Mouse (Mus musculus): ENCODE data around the gene Bicra. TPM values are rescaled to one million over a fixed set of nuclear protein-coding genes. Genes with fewer than 3 reads are reported as not detected.

Bicra gene
- polyA plus RNA-seq (2015; fragmentation: Nextera tagmentation; extraction: Ambion mirVana) = 3.9 and 5.4 TPM in 2 replicates

GRCm38 (mm10) chr7:16047338-16048146, at the start of gene Bicra:
Gene Bicra, minus strand, starts transcription at chr7:16047921.

GRCm38 (mm10) chr7:16061219-16062098, 13.7 kb upstream of the Bicra start, which contains the start of gene Zfp541:
Gene Zfp541, plus strand, starts transcription at chr7:16061814.

GRCm38 (mm10) chr7:15967312-15967711, 80.4 kb downstream of the Bicra start, which contains the start of gene Ehd2:
Gene Ehd2, minus strand, starts transcription at chr7:15967567.

GRCm38 (mm10) chr7:15945721-15946536, 101.8 kb downstream of the Bicra start, which contains the start of gene Nop53:
Gene Nop53, minus strand, starts transcription at chr7:15946074.

GRCm38 (mm10) chr7:15922220-15922773, 125.4 kb downstream of the Bicra start, which contains the start of gene Selenow:
Gene Selenow, minus strand, starts transcription at chr7:15922402.

Other genes with a start within 250 kb of the Bicra start
- not detected in 2 replicates for gene Obox6, start 208.2 kb downstream of the Bicra start, polyA plus RNA-seq (2015; fragmentation: Nextera tagmentation; extraction: Ambion mirVana)
- not detected in 2 replicates for gene Crx, start 168.0 kb downstream of the Bicra start, polyA plus RNA-seq (2015; fragmentation: Nextera tagmentation; extraction: Ambion mirVana)
- not detected in 2 replicates for gene Crxos, start 165.3 kb downstream of the Bicra start, polyA plus RNA-seq (2015; fragmentation: Nextera tagmentation; extraction: Ambion mirVana)
- gene Selenow, start 125.5 kb downstream of the Bicra start, polyA plus RNA-seq (2015; fragmentation: Nextera tagmentation; extraction: Ambion mirVana) = 1,765 and 1,901 TPM in 2 replicates
- gene Nop53, start 101.8 kb downstream of the Bicra start, polyA plus RNA-seq (2015; fragmentation: Nextera tagmentation; extraction: Ambion mirVana) = 109 and 111 TPM in 2 replicates
- 5.6 and 8.1 TPM in 2 replicates for gene Ehd2, start 80.4 kb downstream of the Bicra start, polyA plus RNA-seq (2015; fragmentation: Nextera tagmentation; extraction: Ambion mirVana)
- gene Zfp541, start 13.9 kb upstream of the Bicra start, polyA plus RNA-seq (2015; fragmentation: Nextera tagmentation; extraction: Ambion mirVana) = 0.24 and 0.32 TPM in 2 replicates
- gene Napa, start 50.5 kb upstream of the Bicra start, polyA plus RNA-seq (2015; fragmentation: Nextera tagmentation; extraction: Ambion mirVana) = 245 and 283 TPM in 2 replicates
- 33.5 and 36.5 TPM in 2 replicates for gene Kptn, start 72.0 kb upstream of the Bicra start, polyA plus RNA-seq (2015; fragmentation: Nextera tagmentation; extraction: Ambion mirVana)
- 1.4 and 2.1 TPM in 2 replicates for gene Slc8a2, start 81.9 kb upstream of the Bicra start, polyA plus RNA-seq (2015; fragmentation: Nextera tagmentation; extraction: Ambion mirVana)
- gene Meis3, start 127.2 kb upstream of the Bicra start, polyA plus RNA-seq (2015; fragmentation: Nextera tagmentation; extraction: Ambion mirVana) = 70.0 and 89.8 TPM in 2 replicates
- 7.7 and 8.6 TPM in 2 replicates for gene Dhx34, start 174.1 kb upstream of the Bicra start, polyA plus RNA-seq (2015; fragmentation: Nextera tagmentation; extraction: Ambion mirVana)
- 0.25 and 0.30 TPM in 2 replicates for gene C5ar2, start 196.2 kb upstream of the Bicra start, polyA plus RNA-seq (2015; fragmentation: Nextera tagmentation; extraction: Ambion mirVana)
- 2.7 and 3.3 TPM in 2 replicates for gene C5ar1, start 211.6 kb upstream of the Bicra start, polyA plus RNA-seq (2015; fragmentation: Nextera tagmentation; extraction: Ambion mirVana)
- 114 and 118 TPM in 2 replicates for gene Inafm1, start 225.7 kb upstream of the Bicra start, polyA plus RNA-seq (2015; fragmentation: Nextera tagmentation; extraction: Ambion mirVana)
- 17.4 and 19.0 TPM in 2 replicates for gene Ccdc9, start 238.9 kb upstream of the Bicra start, polyA plus RNA-seq (2015; fragmentation: Nextera tagmentation; extraction: Ambion mirVana)

Data from neural tube, postnatal 0 days (tissue).